Mouse (Mus musculus) testis, adult 2 months (tissue): ENCODE measurements at regions not wholly inside any gene's neighbourhood (a gene's known extent, or its start where the extent isn't known, plus 50 kb on each side); places are given as distances from the start of the nearest gene placed in this dataset.

Experiments used
- CTCF ChIP-seq: fragments of 200-500 bp; IDR thresholded peaks from 2 replicates; pipeline ENCODE4 v1.5.1; 2012; ENCODE audit warnings: low read depth, mild to moderate bottlenecking, inconsistent platforms, low read length, moderate library complexity; ENCODE audit not compliant: control insufficient read depth, insufficient read depth, insufficient replicate concordance
- POLR2A ChIP-seq: fragments of 200-500 bp; IDR thresholded peaks from 2 replicates; pipeline ENCODE4 v1.6.1; 2012; ENCODE audit warnings: low read depth, mild to moderate bottlenecking, inconsistent platforms, low read length, moderate library complexity; ENCODE audit not compliant: control insufficient read depth

GRCm38 (mm10) chr12:35603742-35604141 is 68.9 kb upstream of the Ahr start:
- TF ChIP-seq POLR2A (no peak), CTCF (no peak)
